Mouse (Mus musculus): Measurements from ENCODE around the gene Aak1.

DNA sequence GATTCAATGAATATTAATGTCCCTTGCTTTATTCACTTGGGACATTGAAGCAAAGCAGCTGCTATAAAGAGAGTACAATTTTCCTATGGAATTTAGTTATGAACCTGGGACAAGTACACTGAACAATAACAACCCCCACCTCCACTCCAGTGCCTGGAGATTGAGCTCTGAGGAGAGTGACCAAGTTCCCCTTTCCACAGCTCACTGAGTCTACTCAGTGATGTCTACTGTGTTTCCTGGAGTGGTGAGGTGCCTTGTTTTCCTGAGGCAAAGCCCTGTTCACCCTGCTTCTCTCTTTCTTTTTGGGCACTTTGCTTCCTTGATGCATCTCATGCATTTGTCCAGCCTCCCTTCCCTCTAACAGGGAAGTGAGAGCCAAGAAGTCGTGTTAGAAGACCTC lies 100.8 kb downstream of the Aak1 start:
- TF ChIP-seq POLR2A (IDR thresholded peaks at IDR 0.05; ENCODE audit: borderline replicate concordance, low read depth, low read length) (no peak), CTCF (IDR thresholded peaks at IDR 0.05; ENCODE audit: low read depth, low read length) (no peak)

Data from bone marrow macrophage, adult 2 months (primary cell).